ENCODE assay signal across 20 mouse cellular contexts in the genomic region with DNA sequence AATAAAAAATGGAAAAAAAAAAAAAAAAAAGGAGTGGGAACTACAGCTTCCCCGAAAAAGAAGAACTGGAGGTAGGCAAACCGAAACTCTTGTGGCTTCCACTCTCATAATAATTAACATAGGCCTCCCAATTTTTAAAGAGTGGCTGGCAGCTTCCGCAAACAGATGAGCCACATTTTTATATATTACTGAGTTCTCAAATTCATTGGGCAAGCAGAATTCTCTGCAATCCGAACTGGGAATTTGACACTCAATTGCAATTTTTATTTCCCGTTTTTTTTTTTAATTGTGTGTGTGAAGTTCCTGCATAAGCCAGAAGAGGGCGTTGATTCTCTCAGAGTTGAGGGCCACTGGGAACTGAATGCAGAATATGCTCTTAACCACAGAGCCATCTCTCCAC. TPM values are rescaled to one million over a fixed set of nuclear protein-coding genes. Genes with fewer than 3 reads are reported as not detected.
A peak's percentile ranks its signal among the peaks of the same experiment; 100 is the strongest.
DNase-seq lines count a peak whose midpoint lies in the region; ATAC-seq and TF ChIP-seq lines count a peak whose summit lies in the region.
"Had no signal": no experiment of that assay in that cellular context is flagged by ENCODE, and none has a peak within 500 bp of the region (broad histone marks: within the 10 kb centered on the region; RNA-seq: fewer than 3 reads in every experiment).

No protein-coding gene starts in this region.

- TF ChIP-seq CTCF in heart, adult 2 months (IDR thresholded peaks at IDR 0.05), result peak; percentile 21; the same call in 1 of the 2 replicates
- peak; percentile 32; the same call in 1 of the 2 replicates for TF ChIP-seq CTCF in liver, postnatal 0 days (IDR thresholded peaks at IDR 0.05; ENCODE audit: low read depth)
- peak; percentile 40 for TF ChIP-seq CTCF in Patski (IDR thresholded peaks at IDR 0.05)

- no peaks in the 10 kb centered on the region; the same call in 1 of the 2 replicates for H3K4me1 ChIP-seq in heart, adult 2 months (ENCODE audit: control insufficient read depth, insufficient read depth, low read length)
- H3K4me1 ChIP-seq in liver, postnatal 0 days (ENCODE audit: insufficient read depth), result no peaks in the 10 kb centered on the region

- POLR2A ChIA-PET in Patski (lab: Charles Lee), result interaction anchor here (0.6 kb wide), 1 partner anchor 36 kb away, joined by 5 read pairs; no protein-coding TSS in a partner anchor

- 65% methylated on average over 6 of the region's 6 CpGs for WGBS in heart, adult 2 months
- WGBS in liver, postnatal 0 days (ENCODE audit: insufficient replicate concordance), result 34% methylated on average over 6 of the region's 6 CpGs

- H3K4me2 ChIP-seq in liver, postnatal 0 days (ENCODE audit: low read depth, low read length), result no peak overlapping the region
- H3K4me2 ChIP-seq: embryonic facial prominence, embryonic 12.5 days; limb, embryonic 13.5 days; neural tube, embryonic 15.5 days had no signal

- ATAC-seq in liver, postnatal 0 days, result no peak
- no peak for ATAC-seq in Patski
- ATAC-seq in monocyte, adult 5-6 weeks (replicated peaks; ENCODE audit: insufficient number of reproducible peaks, low FRiP score, low TSS enrichment, poor library complexity, severe bottlenecking), result peak; percentile 28
- ATAC-seq in CD4-positive, CD25-positive, alpha-beta regulatory T cell, adult 4 months, result no peak
- ATAC-seq: midbrain, embryonic 16.5 days had no signal

- H3K27me3 ChIP-seq in heart, adult 2 months (ENCODE audit: control insufficient read depth, insufficient read depth, low read length), result peaks cover 3% of the 10 kb centered on the region; the same call in 1 of the 2 replicates
- H3K27me3 ChIP-seq in liver, postnatal 0 days (ENCODE audit: insufficient read depth, low read length), result no peaks in the 10 kb centered on the region
- H3K27me3 ChIP-seq in Patski, result no peaks in the 10 kb centered on the region

- CTCF ChIA-PET in Patski (lab: Charles Lee), result no interaction called here

- intact Hi-C loops in heart, adult 2 months (cut with DNase I), result no loop called here
- intact Hi-C loops in heart, postnatal 25 days (cut with DNase I), result no loop called here

- H3K36me3 ChIP-seq in heart, adult 2 months (ENCODE audit: control insufficient read depth, insufficient read depth, low read length), result no peaks in the 10 kb centered on the region
- H3K36me3 ChIP-seq in liver, postnatal 0 days (replicated peaks; ENCODE audit: insufficient read depth, low read length), result no peaks in the 10 kb centered on the region
- H3K36me3 ChIP-seq: embryonic facial prominence, embryonic 12.5 days; limb, embryonic 13.5 days; neural tube, embryonic 15.5 days had no signal

- no peak for DNase-seq in heart, adult 2 months
- DNase-seq in heart, postnatal 25 days (ENCODE audit: low spot score), result no peak
- no peak for DNase-seq in liver, postnatal 0 days
- DNase-seq in liver (no peak), Patski (ENCODE audit: low read depth, low spot score) (no peak)
- no peak for DNase-seq in neural tube, embryonic 10.5 days (ENCODE audit: extremely low spot score, low spot score)
- DNase-seq: cerebellum, postnatal 10 days; heart, postnatal 14 days; kidney, postnatal 25 days; lung, postnatal 10 days; retina, postnatal 1 day; spleen, adult 18-20 months; thymus, postnatal 36 days had no signal

- TF ChIP-seq POLR2A in heart, adult 2 months (IDR thresholded peaks at IDR 0.05; ENCODE audit: insufficient read depth, low read depth, low read length), result no peak

- TF ChIP-seq EP300 in heart, adult 2 months (IDR thresholded peaks at IDR 0.05; ENCODE audit: insufficient read depth, low read depth, low read length), result no peak
- TF ChIP-seq EP300 in liver, postnatal 0 days (IDR thresholded peaks at IDR 0.05; ENCODE audit: low read depth), result no peak

- H3K9ac ChIP-seq in heart, adult 2 months (ENCODE audit: low read depth, low read length), result no peak overlapping the region
- no peak overlapping the region for H3K9ac ChIP-seq in liver, postnatal 0 days (replicated peaks)
- H3K9ac ChIP-seq: embryonic facial prominence, embryonic 12.5 days; limb, embryonic 13.5 days; neural tube, embryonic 15.5 days had no signal

- H3K9me3 ChIP-seq in liver, postnatal 0 days (ENCODE audit: low read length), result no peaks in the 10 kb centered on the region
- H3K9me3 ChIP-seq: embryonic facial prominence, embryonic 12.5 days; limb, embryonic 13.5 days; neural tube, embryonic 15.5 days had no signal

- H3K4me3 ChIP-seq in heart, adult 2 months, result no peak overlapping the region
- no peak overlapping the region for H3K4me3 ChIP-seq in liver, postnatal 0 days (ENCODE audit: low read depth, low read length)
- H3K4me3 ChIP-seq: embryonic facial prominence, embryonic 12.5 days; limb, embryonic 13.5 days; neural tube, embryonic 15.5 days had no signal

- H3K79me2 ChIP-seq in heart, adult 2 months (replicated peaks; ENCODE audit: control insufficient read depth, insufficient read depth, low read length), result no peaks in the 10 kb centered on the region

- in situ Hi-C loops in Patski (cut with MboI; ENCODE audit: low pct_unique_long_range_greater_than_20kb), result loop anchor here (25.0 kb wide), 1 partner anchor 279 kb away; a partner anchor contains a TSS

- no peak overlapping the region for H3K27ac ChIP-seq in heart, adult 2 months
- no peak overlapping the region for H3K27ac ChIP-seq in liver, postnatal 0 days (ENCODE audit: low read depth)
- H3K27ac ChIP-seq: embryonic facial prominence, embryonic 12.5 days; limb, embryonic 13.5 days; neural tube, embryonic 15.5 days had no signal

RNA-seq across cellular contexts. Expression of a gene that starts 4.8 kb away (rescaled TPM):
- total RNA-seq in heart, adult 2 months (2021), result under 1 TPM; 0.45 to 0.50 TPM
- 0.18 and 0.47 TPM in 2 replicates for polyA plus RNA-seq in heart, adult 2 months (2012; rRNA removed)
- under 1 TPM; 0.28 to 0.42 TPM for total RNA-seq in heart, postnatal 25 days (2021)
- 0.98 and 1.1 TPM in 2 replicates for polyA plus RNA-seq in liver, postnatal 0 days (2015; fragmentation: Nextera tagmentation; extraction: Ambion mirVana)
- 0.04 TPM for polyA plus RNA-seq in Patski (2021)
- total RNA-seq in monocyte, adult 5-6 weeks (2017), result 160 to 198 TPM (median 162 TPM) in 3 replicates
- under 1 TPM in 1 of 2 experiments, not detected in 1; 0.29 TPM for polyA plus RNA-seq in CD4-positive, CD25-positive, alpha-beta regulatory T cell, adult 4 months (2017; shearing (Covaris generic))

RNA-seq across cellular contexts. Expression of a gene that starts 18.6 kb away (rescaled TPM):
- 1 to 10 TPM; 5.8 to 8.6 TPM for total RNA-seq in heart, adult 2 months (2021)
- polyA plus RNA-seq in heart, adult 2 months (2012; rRNA removed), result 11.4 and 22.1 TPM in 2 replicates
- total RNA-seq in heart, postnatal 25 days (2021), result 1 to 10 TPM; 9.0 to 9.7 TPM
- polyA plus RNA-seq in liver, postnatal 0 days (2015; fragmentation: Nextera tagmentation; extraction: Ambion mirVana), result not detected in 2 replicates
- polyA plus RNA-seq in Patski (2021), result not detected
- total RNA-seq in monocyte, adult 5-6 weeks (2017), result 358 to 471 TPM (median 466 TPM) in 3 replicates
- polyA plus RNA-seq in CD4-positive, CD25-positive, alpha-beta regulatory T cell, adult 4 months (2017; shearing (Covaris generic)), result not detected
- polyA plus RNA-seq: embryonic facial prominence, embryonic 12.5 days; intestine, embryonic 14.5 days; limb, embryonic 13.5 days; midbrain, embryonic 16.5 days; neural tube, embryonic 15.5 days had no signal

RNA-seq across cellular contexts. Expression of a gene that starts 24.5 kb away (rescaled TPM):
- under 1 TPM; 0.31 to 0.32 TPM for total RNA-seq in heart, adult 2 months (2021)
- 1.1 and 1.3 TPM in 2 replicates for polyA plus RNA-seq in heart, adult 2 months (2012; rRNA removed)
- under 1 TPM; 0.67 to 0.75 TPM for total RNA-seq in heart, postnatal 25 days (2021)
- 2.5 and 3.1 TPM in 2 replicates for polyA plus RNA-seq in liver, postnatal 0 days (2015; fragmentation: Nextera tagmentation; extraction: Ambion mirVana)
- 0.35 TPM for polyA plus RNA-seq in Patski (2021)
- total RNA-seq in monocyte, adult 5-6 weeks (2017), result 31.7 to 64.8 TPM (median 33.2 TPM) in 3 replicates
- polyA plus RNA-seq in CD4-positive, CD25-positive, alpha-beta regulatory T cell, adult 4 months (2017; shearing (Covaris generic)), result 100 to 1,000 TPM; 156 to 274 TPM

RNA-seq across cellular contexts. Expression of a gene that starts 29.2 kb away (rescaled TPM):
- 1 to 10 TPM; 2.7 to 9.1 TPM for total RNA-seq in heart, adult 2 months (2021)
- 3.0 TPM in 1 of 2 replicates, not detected in the other for polyA plus RNA-seq in heart, adult 2 months (2012; rRNA removed)
- total RNA-seq in heart, postnatal 25 days (2021), result 1 to 10 TPM; 1.2 to 1.9 TPM
- polyA plus RNA-seq in liver, postnatal 0 days (2015; fragmentation: Nextera tagmentation; extraction: Ambion mirVana), result not detected in 2 replicates
- polyA plus RNA-seq in Patski (2021), result not detected
- not detected in 3 replicates for total RNA-seq in monocyte, adult 5-6 weeks (2017)
- not detected for polyA plus RNA-seq in CD4-positive, CD25-positive, alpha-beta regulatory T cell, adult 4 months (2017; shearing (Covaris generic))
- polyA plus RNA-seq: embryonic facial prominence, embryonic 12.5 days; intestine, embryonic 14.5 days; limb, embryonic 13.5 days; midbrain, embryonic 16.5 days; neural tube, embryonic 15.5 days had no signal

RNA-seq across cellular contexts. Expression of a gene that starts 40.0 kb away (rescaled TPM):
- total RNA-seq in heart, adult 2 months (2021), result 1 to 10 TPM in 1 of 2 experiments, under 1 TPM in 1; 0.52 to 1.1 TPM
- 0.47 and 3.9 TPM in 2 replicates for polyA plus RNA-seq in heart, adult 2 months (2012; rRNA removed)
- under 1 TPM in 1 of 2 experiments, not detected in 1; 0.50 TPM for total RNA-seq in heart, postnatal 25 days (2021)
- polyA plus RNA-seq in liver, postnatal 0 days (2015; fragmentation: Nextera tagmentation; extraction: Ambion mirVana), result not detected in 2 replicates
- polyA plus RNA-seq in Patski (2021), result not detected
- total RNA-seq in monocyte, adult 5-6 weeks (2017), result 0.97 TPM in 1 of 3 replicates, not detected in the others
- polyA plus RNA-seq in CD4-positive, CD25-positive, alpha-beta regulatory T cell, adult 4 months (2017; shearing (Covaris generic)), result not detected
- total RNA-seq: heart, postnatal 14 days had no signal
- polyA plus RNA-seq: embryonic facial prominence, embryonic 12.5 days; intestine, embryonic 14.5 days; limb, embryonic 13.5 days; midbrain, embryonic 16.5 days; neural tube, embryonic 15.5 days had no signal

Comparison
In these comparisons a context has a peak if more than half of its experiments do, and no peak if none do; other contexts are left out.
1. RNA of a gene that starts 18.6 kb away (polyA plus RNA-seq): 11.4 to 22.1 TPM in heart, adult 2 months; not detected in liver, postnatal 0 days, not detected in Patski (single experiment) and not detected in CD4-positive, CD25-positive, alpha-beta regulatory T cell, adult 4 months; every median in the first group is over 10 times any median in the second.
2. RNA of a gene that starts 24.5 kb away (polyA plus RNA-seq): 156 to 274 TPM in CD4-positive, CD25-positive, alpha-beta regulatory T cell, adult 4 months; 2.5 to 3.1 TPM in liver, postnatal 0 days, 1.1 to 1.3 TPM in heart, adult 2 months and 0.35 TPM in Patski (single experiment); every median in the first group is over 10 times any median in the second.
3. Peak in every context shown above with its lines, with median percentiles within 50 percentile points of each other: CTCF ChIP-seq.